Mouse (Mus musculus) intestine, embryonic 15.5 days (tissue): Measurements from ENCODE around the gene Olfr483. TPM values are rescaled to one million over a fixed set of nuclear protein-coding genes. Genes with fewer than 3 reads are reported as not detected.

Experiments used
- ATAC-seq: fragments of 200-750 bp; cut with Nextera tagmentation; 2 replicates; pipeline ENCODE4 v1.8.0; 2017; ENCODE audit warnings: moderate TSS enrichment, moderate library complexity
- H3K27ac ChIP-seq: fragments of 300-500 bp; sonication (generic); 2 replicates; pipeline ENCODE4 v1.5.1; 2015; ENCODE audit warnings: mild to moderate bottlenecking, inconsistent platforms
- H3K27me3 ChIP-seq: fragments of 300-500 bp; sonication (generic); replicated peaks from 2 replicates; pipeline ENCODE4 v1.6.1; 2015; ENCODE audit warnings: inconsistent platforms
- H3K36me3 ChIP-seq: fragments of 300-500 bp; sonication (generic); 2 replicates; pipeline ENCODE4 v1.6.1; 2015; ENCODE audit warnings: inconsistent platforms
- H3K4me1 ChIP-seq: fragments of 300-500 bp; sonication (generic); replicated peaks from 2 replicates; pipeline ENCODE4 v1.6.1; 2015; ENCODE audit warnings: inconsistent platforms
- H3K4me2 ChIP-seq: fragments of 300-500 bp; sonication (generic); replicated peaks from 2 replicates; pipeline ENCODE4 v1.6.1; 2015; ENCODE audit warnings: mild to moderate bottlenecking, inconsistent platforms
- H3K4me3 ChIP-seq: fragments of 300-500 bp; sonication (generic); replicated peaks from 2 replicates; pipeline ENCODE4 v1.5.1; 2015; ENCODE audit warnings: inconsistent platforms
- H3K9ac ChIP-seq: fragments of 300-500 bp; sonication (generic); 2 replicates; pipeline ENCODE4 v1.6.1; 2015; ENCODE audit warnings: inconsistent platforms
- H3K9me3 ChIP-seq: fragments of 300-500 bp; sonication (generic); 2 replicates; pipeline ENCODE4 v1.6.1; 2016; ENCODE audit warnings: inconsistent platforms
- WGBS: fragments of 180-500 bp; shearing (Covaris S2); methylation state at CpG from one replicate; pipeline ENCODE4 v1.1.7; 2015; 5-methylcytosine and 5-hydroxymethylcytosine counted together
- polyA plus RNA-seq: library from polyadenylated mRNA; unstranded; fragments of >200 nt; fragmentation: Nextera tagmentation; extraction: Ambion mirVana; gene quantifications from 2 replicates; pipeline ENCODE4 v1.2.1, GENCODE M21; 2015

The Olfr483 gene
- not detected in 2 replicates for polyA plus RNA-seq

- H3K4me2 ChIP-seq, result no peak within 1 kb of the TSS
- no peaks in the 10 kb centered on the region for H3K4me1 ChIP-seq
- ATAC-seq, result no peak
- no peak within 1 kb of the TSS for H3K9ac ChIP-seq
- WGBS, result 92% methylated on average over 1 of the region's 1 CpGs
- no peaks in the 10 kb centered on the region for H3K36me3 ChIP-seq
- H3K9me3 ChIP-seq, result no peaks in the 10 kb centered on the region
- H3K27ac ChIP-seq, result no peak within 1 kb of the TSS
- H3K27me3 ChIP-seq, result no peaks in the 10 kb centered on the region
- no peak within 1 kb of the TSS for H3K4me3 ChIP-seq
Observed at GRCm38 (mm10) chr7:108100549-108100948, at the start of gene Olfr483. TSS of gene Olfr483 (plus strand) at chr7:108100849.

- H3K4me2 ChIP-seq, result no peak within 1 kb of the TSS
- no peaks in the 10 kb centered on the region for H3K4me1 ChIP-seq
- ATAC-seq, result no peak
- H3K9me3 ChIP-seq, result no peaks in the 10 kb centered on the region
- no peak within 1 kb of the TSS for H3K4me3 ChIP-seq
- WGBS, result 69% methylated on average over 1 of the region's 1 CpGs
- no peak within 1 kb of the TSS for H3K9ac ChIP-seq
- H3K27ac ChIP-seq, result no peak within 1 kb of the TSS
- no peaks in the 10 kb centered on the region for H3K36me3 ChIP-seq
- no peaks in the 10 kb centered on the region for H3K27me3 ChIP-seq
Observed at GRCm38 (mm10) chr7:108067246-108067645, 33.4 kb upstream of the Olfr483 start, which contains the start of gene Olfr480. TSS of gene Olfr480 (minus strand) at chr7:108067346.

DNA sequence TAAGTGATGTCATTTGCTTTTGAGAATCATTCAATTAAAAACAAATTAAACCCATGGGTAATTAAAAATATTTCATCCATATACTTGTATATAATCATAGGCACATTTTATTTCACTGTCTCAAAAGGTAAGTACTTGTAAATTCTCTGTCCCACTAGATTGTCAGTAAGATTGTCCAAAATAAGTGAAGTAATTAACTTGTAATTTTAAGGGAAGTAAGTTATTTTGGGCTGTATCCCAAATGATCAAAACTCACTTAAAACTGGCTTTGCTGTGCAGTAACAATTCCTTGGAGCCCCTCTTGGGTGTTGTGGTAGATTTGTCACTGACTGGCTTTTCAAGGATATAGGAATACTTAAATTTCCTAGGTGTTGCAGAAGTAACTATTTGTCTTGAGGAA is 21.1 kb upstream of the Olfr483 start, which contains the start of gene Olfr481:
TSS of gene Olfr481 (plus strand) at position 301 of the 400 bp plus-strand sequence.
- no peak within 1 kb of the TSS for H3K27ac ChIP-seq
- H3K4me3 ChIP-seq, result no peak within 1 kb of the TSS
- no peak within 1 kb of the TSS for H3K9ac ChIP-seq
- no peaks in the 10 kb centered on the region for H3K36me3 ChIP-seq
- H3K4me1 ChIP-seq, result no peaks in the 10 kb centered on the region
- ATAC-seq, result no peak
- no peaks in the 10 kb centered on the region for H3K27me3 ChIP-seq
- no peak within 1 kb of the TSS for H3K4me2 ChIP-seq
- no peaks in the 10 kb centered on the region for H3K9me3 ChIP-seq

DNA sequence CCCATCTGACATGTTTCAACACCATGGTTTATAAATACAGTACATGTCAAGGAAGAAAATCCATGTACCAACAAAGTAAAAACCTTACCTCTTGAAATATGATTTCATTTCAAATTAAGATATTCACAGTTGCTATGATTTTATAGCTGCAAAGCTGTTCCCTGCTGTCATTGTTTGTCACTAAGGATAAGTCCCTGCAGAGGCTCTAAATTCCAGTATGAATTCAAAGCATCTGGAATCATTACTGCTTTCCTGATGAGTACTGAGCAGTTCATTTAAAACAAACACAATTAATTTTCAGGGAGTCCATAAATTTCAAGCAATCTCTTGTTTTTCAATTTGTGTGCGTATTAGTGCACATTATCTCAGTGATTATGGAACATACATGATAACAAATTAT is 3.2 kb upstream of the Olfr483 start, which contains the start of gene Olfr482:
TSS of gene Olfr482 (minus strand) at position 101 of the 400 bp plus-strand sequence.
- Histone ChIP-seq H3K27ac (no peak within 1 kb of the TSS), H3K4me2 (no peak within 1 kb of the TSS), H3K4me3 (no peak within 1 kb of the TSS), H3K9me3 (no peaks in the 10 kb centered on the region), H3K4me1 (no peaks in the 10 kb centered on the region), H3K9ac (no peak within 1 kb of the TSS), H3K36me3 (no peaks in the 10 kb centered on the region), H3K27me3 (no peaks in the 10 kb centered on the region)
- WGBS, result 53% methylated on average over 1 of the region's 1 CpGs
- ATAC-seq, result no peak

GRCm38 (mm10) chr7:108120681-108121080 is 20.0 kb downstream of the Olfr483 start:
- H3K27ac ChIP-seq, result no peak overlapping the region
- H3K9ac ChIP-seq, result no peak overlapping the region
- H3K4me1 ChIP-seq, result no peaks in the 10 kb centered on the region
- no peak for ATAC-seq
- no peaks in the 10 kb centered on the region for H3K36me3 ChIP-seq
- H3K4me3 ChIP-seq, result no peak overlapping the region
- H3K9me3 ChIP-seq, result no peaks in the 10 kb centered on the region
- H3K4me2 ChIP-seq, result no peak overlapping the region
- no peaks in the 10 kb centered on the region for H3K27me3 ChIP-seq
- WGBS, result 19% methylated on average over 1 of the region's 1 CpGs

- no peaks in the 10 kb centered on the region for H3K27me3 ChIP-seq
- H3K36me3 ChIP-seq, result no peaks in the 10 kb centered on the region
- H3K4me2 ChIP-seq, result no peak overlapping the region
- 72% methylated on average over 1 of the region's 1 CpGs for WGBS
- no peak overlapping the region for H3K27ac ChIP-seq
- H3K4me3 ChIP-seq, result no peak overlapping the region
- H3K9me3 ChIP-seq, result no peaks in the 10 kb centered on the region
- ATAC-seq, result no peak
- no peak overlapping the region for H3K9ac ChIP-seq
- no peaks in the 10 kb centered on the region for H3K4me1 ChIP-seq
Observed at GRCm38 (mm10) chr7:108121416-108121815, 20.8 kb downstream of the Olfr483 start.

GRCm38 (mm10) chr7:108127349-108127748 is 26.7 kb downstream of the Olfr483 start, which contains the start of gene Olfr484:
TSS of gene Olfr484 (minus strand) at chr7:108127449.
- no peaks in the 10 kb centered on the region for H3K36me3 ChIP-seq
- H3K27me3 ChIP-seq, result no peaks in the 10 kb centered on the region
- H3K9me3 ChIP-seq, result no peaks in the 10 kb centered on the region
- no peak within 1 kb of the TSS for H3K9ac ChIP-seq
- no peak within 1 kb of the TSS for H3K27ac ChIP-seq
- no peak within 1 kb of the TSS for H3K4me2 ChIP-seq
- no peaks in the 10 kb centered on the region for H3K4me1 ChIP-seq
- no peak within 1 kb of the TSS for H3K4me3 ChIP-seq
- ATAC-seq, result no peak

Other genes with a start within 250 kb of the Olfr483 start
- gene Olfr472, start 202.9 kb upstream of the Olfr483 start, polyA plus RNA-seq, result not detected in 2 replicates
- gene Olfr473, start 170.4 kb upstream of the Olfr483 start, polyA plus RNA-seq, result not detected in 2 replicates
- gene Olfr474, start 146.2 kb upstream of the Olfr483 start, polyA plus RNA-seq, result not detected in 2 replicates
- gene Olfr476, start 136.0 kb upstream of the Olfr483 start, polyA plus RNA-seq, result not detected in 2 replicates
- gene Olfr477, start 114.2 kb upstream of the Olfr483 start, polyA plus RNA-seq, result not detected in 2 replicates
- not detected in 2 replicates for gene Olfr478, start 66.9 kb upstream of the Olfr483 start, polyA plus RNA-seq
- gene Olfr479, start 50.2 kb upstream of the Olfr483 start, polyA plus RNA-seq, result not detected in 2 replicates
- gene Olfr480, start 33.5 kb upstream of the Olfr483 start, polyA plus RNA-seq, result not detected in 2 replicates
- not detected in 2 replicates for gene Olfr481, start 21.0 kb upstream of the Olfr483 start, polyA plus RNA-seq
- 0.09 TPM in 1 of 2 replicates, not detected in the other for gene Olfr482, start 3.3 kb upstream of the Olfr483 start, polyA plus RNA-seq
- gene Olfr484, start 26.6 kb downstream of the Olfr483 start, polyA plus RNA-seq, result not detected in 2 replicates
- gene Olfr485, start 59.0 kb downstream of the Olfr483 start, polyA plus RNA-seq, result not detected in 2 replicates
- gene Olfr486, start 71.9 kb downstream of the Olfr483 start, polyA plus RNA-seq, result not detected in 2 replicates
- not detected in 2 replicates for gene Olfr487, start 113.8 kb downstream of the Olfr483 start, polyA plus RNA-seq
- gene Olfr488, start 157.5 kb downstream of the Olfr483 start, polyA plus RNA-seq, result not detected in 2 replicates
- gene Olfr490, start 188.1 kb downstream of the Olfr483 start, polyA plus RNA-seq, result not detected in 2 replicates
- gene Olfr491, start 212.6 kb downstream of the Olfr483 start, polyA plus RNA-seq, result not detected in 2 replicates
- not detected in 2 replicates for gene Olfr492, start 222.8 kb downstream of the Olfr483 start, polyA plus RNA-seq
- not detected in 2 replicates for gene Olfr493, start 246.1 kb downstream of the Olfr483 start, polyA plus RNA-seq